Mouse (Mus musculus) ES-Bruce4 (cell line): ENCODE measurements at regions not wholly inside any gene's neighbourhood (a gene's known extent, or its start where the extent isn't known, plus 50 kb on each side); places are given as distances from the start of the nearest gene placed in this dataset.

ENCODE experiments used
- H3K27ac ChIP-seq: 2 replicates; pipeline ENCODE4 v1.5.1; 2012; ENCODE audit warnings: low read length, inconsistent platforms; ENCODE audit not compliant: insufficient read depth
- H3K27me3 ChIP-seq: 2 replicates; pipeline ENCODE4 v1.6.1; 2012; ENCODE audit warnings: mild to moderate bottlenecking, low read length, inconsistent platforms; ENCODE audit not compliant: control insufficient read depth, poor library complexity, insufficient read depth, severe bottlenecking
- H3K36me3 ChIP-seq: 2 replicates; pipeline ENCODE4 v1.6.1; 2012; ENCODE audit warnings: inconsistent platforms, mild to moderate bottlenecking, low read length, moderate library complexity; ENCODE audit not compliant: control insufficient read depth, poor library complexity, insufficient read depth, severe bottlenecking
- H3K4me1 ChIP-seq: one replicate; pipeline ENCODE4 v1.8.1; 2011; ENCODE audit warnings: low read length; ENCODE audit not compliant: control insufficient read depth, insufficient read depth
- H3K4me3 ChIP-seq: 2 replicates; pipeline ENCODE4 v1.5.1; 2011; ENCODE audit warnings: low read depth, mild to moderate bottlenecking, low read length
- H3K9ac ChIP-seq: 2 replicates; pipeline ENCODE4 v1.6.1; 2012; ENCODE audit warnings: low read depth, mild to moderate bottlenecking, inconsistent platforms; ENCODE audit not compliant: poor library complexity, severe bottlenecking
- H3K9me3 ChIP-seq: replicated peaks from 2 replicates; pipeline ENCODE4 v1.6.1; 2012; ENCODE audit warnings: mild to moderate bottlenecking, low read length, inconsistent platforms; ENCODE audit not compliant: control insufficient read depth, poor library complexity, insufficient read depth, severe bottlenecking
- CTCF ChIP-seq: IDR thresholded peaks from one replicate; pipeline ENCODE4 v1.8.1; 2011; ENCODE audit warnings: low read depth, low read length
- EP300 ChIP-seq: IDR thresholded peaks from 2 replicates; pipeline ENCODE4 v1.6.1; 2011; ENCODE audit warnings: low read depth, low read length; ENCODE audit not compliant: insufficient read depth
- POLR2A ChIP-seq: IDR thresholded peaks from one replicate; pipeline ENCODE4 v1.8.1; 2011; ENCODE audit warnings: low read length; ENCODE audit not compliant: insufficient read depth

DNA sequence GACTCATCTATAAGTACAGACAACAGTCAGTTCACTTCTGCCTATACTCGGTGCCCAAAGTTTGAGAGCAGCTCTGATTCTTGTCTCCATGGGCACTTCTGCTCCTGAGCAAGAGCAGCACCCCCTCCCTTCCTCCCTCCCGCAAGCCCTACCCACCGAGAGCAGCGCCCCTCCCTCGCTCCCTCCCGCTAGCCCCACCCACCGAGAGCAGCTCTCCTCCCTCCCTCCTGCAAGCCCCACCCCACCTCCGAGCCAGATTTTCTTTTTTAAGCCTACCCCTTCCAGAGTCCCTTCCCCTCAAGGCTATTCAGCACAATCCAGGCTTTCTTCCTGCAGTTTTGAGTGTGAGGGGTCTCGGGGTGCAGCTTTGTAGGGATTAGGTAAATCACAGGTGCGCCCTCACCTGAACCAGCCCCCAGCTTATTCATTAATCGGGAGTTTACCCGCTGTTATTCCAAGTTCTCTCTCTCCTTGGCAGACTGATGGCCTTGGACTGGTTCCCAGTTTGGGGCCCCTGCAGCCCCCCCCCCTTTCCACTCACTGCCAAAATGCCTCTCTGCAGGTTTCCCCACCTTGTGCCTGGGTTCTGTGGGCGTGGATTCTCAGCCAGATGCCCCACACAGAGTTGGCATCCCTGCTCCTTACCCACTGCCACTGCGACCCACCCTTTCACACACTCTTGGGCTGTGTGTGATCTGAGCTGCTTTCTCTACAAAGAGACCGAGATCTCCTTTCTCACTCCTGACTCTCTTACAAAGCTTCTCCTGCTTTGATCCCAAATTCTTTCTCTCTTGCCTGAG is 132.9 kb downstream of the Ly86 start:
- Histone ChIP-seq H3K9ac (0 out of 2 replicates have a peak overlapping the region, but pooled peaks have one; percentile 12), H3K9me3 (no peaks in the 10 kb centered on the region), H3K36me3 (no peaks in the 10 kb centered on the region), H3K27me3 (no peaks in the 10 kb centered on the region), H3K27ac (no peak overlapping the region), H3K4me1 (no peaks in the 10 kb centered on the region), H3K4me3 (peak overlapping the region; percentile 41; the same call in 1 of the 2 replicates)
- TF ChIP-seq EP300 (no peak), POLR2A (no peak), CTCF (no peak)

DNA sequence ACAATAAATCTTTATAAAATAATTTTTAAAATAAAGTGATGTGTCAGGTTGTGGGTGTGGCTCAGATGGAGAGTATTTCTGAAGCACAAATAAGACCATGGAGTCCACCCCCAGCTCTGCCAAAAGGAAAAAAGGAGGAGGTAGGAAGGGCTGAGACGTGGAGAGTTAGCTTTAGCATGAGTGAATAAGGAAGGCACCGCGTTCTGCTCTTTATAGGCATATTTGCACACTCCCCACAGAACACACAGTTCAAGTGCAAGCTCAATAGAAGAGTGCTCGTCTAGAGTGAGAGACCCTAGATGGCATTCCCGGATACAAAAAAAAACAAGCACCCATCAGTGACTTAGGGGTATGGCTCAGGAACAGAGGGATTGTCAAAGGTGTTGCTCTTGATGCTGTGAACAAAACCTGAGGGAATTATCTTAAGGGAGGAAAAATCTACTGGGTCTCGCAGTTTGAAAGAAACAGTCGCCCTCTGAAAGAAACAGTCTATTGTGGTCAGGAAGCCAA is 134.2 kb downstream of the Ly86 start:
- no peak overlapping the region for H3K27ac ChIP-seq
- H3K4me3 ChIP-seq = no peak overlapping the region
- TF ChIP-seq CTCF = no peak
- TF ChIP-seq POLR2A = no peak
- no peak for TF ChIP-seq EP300
- H3K9me3 ChIP-seq = no peaks in the 10 kb centered on the region
- no peak overlapping the region for H3K9ac ChIP-seq
- no peaks in the 10 kb centered on the region for H3K27me3 ChIP-seq
- H3K36me3 ChIP-seq = no peaks in the 10 kb centered on the region
- no peaks in the 10 kb centered on the region for H3K4me1 ChIP-seq

- H3K27me3 ChIP-seq = no peaks in the 10 kb centered on the region
- 0 out of 2 replicates have a peak, but pooled peaks have one; percentile 5 for TF ChIP-seq EP300
- no peak for TF ChIP-seq CTCF
- TF ChIP-seq POLR2A = no peak
These were observed 136.5 kb downstream of the Ly86 start for GRCm38 (mm10) chr13:37481514-37481913.

DNA sequence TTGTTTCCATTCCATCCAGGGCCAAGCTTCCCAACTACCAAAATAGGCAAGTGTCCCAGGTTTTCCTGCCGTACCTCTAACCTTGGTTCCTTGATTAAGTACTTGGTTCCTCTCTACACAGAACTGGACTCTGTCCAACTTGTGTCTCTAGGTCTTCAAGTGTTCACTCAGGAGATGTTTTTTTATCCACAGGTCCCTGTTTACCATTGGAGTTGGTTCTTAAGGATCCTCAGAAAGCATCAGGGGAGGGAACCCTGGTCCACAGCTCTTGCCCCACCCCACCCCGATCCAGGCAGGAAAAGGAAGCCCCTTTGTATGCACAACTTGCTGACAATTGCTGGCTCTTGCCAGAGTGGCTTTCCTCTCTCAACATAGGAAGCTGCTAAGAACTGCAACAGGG is 137.0 kb downstream of the Ly86 start:
- Histone ChIP-seq H3K4me1 (peaks cover 4% of the 10 kb centered on the region), H3K36me3 (no peaks in the 10 kb centered on the region), H3K27me3 (no peaks in the 10 kb centered on the region), H3K4me3 (no peak overlapping the region), H3K27ac (no peak overlapping the region), H3K9ac (no peak overlapping the region), H3K9me3 (no peaks in the 10 kb centered on the region)
- TF ChIP-seq EP300 = no peak
- no peak for TF ChIP-seq CTCF
- no peak for TF ChIP-seq POLR2A

More at GRCm38 (mm10) chr13:37481514-37481913, 136.5 kb downstream of the Ly86 start:
- no peak overlapping the region for H3K9ac ChIP-seq
- H3K9me3 ChIP-seq = no peaks in the 10 kb centered on the region
- no peak overlapping the region for H3K4me3 ChIP-seq
- no peaks in the 10 kb centered on the region for H3K36me3 ChIP-seq
- peaks cover 4% of the 10 kb centered on the region for H3K4me1 ChIP-seq
- no peak overlapping the region for H3K27ac ChIP-seq

GRCm38 (mm10) chr13:37482589-37482988 is 137.6 kb downstream of the Ly86 start:
- Histone ChIP-seq H3K27me3 (no peaks in the 10 kb centered on the region), H3K4me1 (peaks cover 4% of the 10 kb centered on the region), H3K9me3 (no peaks in the 10 kb centered on the region), H3K36me3 (no peaks in the 10 kb centered on the region), H3K4me3 (0 out of 2 replicates have a peak overlapping the region, but pooled peaks have one; percentile 1), H3K9ac (no peak overlapping the region), H3K27ac (no peak overlapping the region)
- TF ChIP-seq EP300 (no peak), POLR2A (no peak), CTCF (peak; percentile 37)

- Histone ChIP-seq H3K9me3 (no peaks in the 10 kb centered on the region), H3K36me3 (no peaks in the 10 kb centered on the region), H3K9ac (no peak overlapping the region), H3K4me3 (0 out of 2 replicates have a peak overlapping the region, but pooled peaks have one; percentile 1), H3K27me3 (no peaks in the 10 kb centered on the region), H3K4me1 (peaks cover 4% of the 10 kb centered on the region), H3K27ac (no peak overlapping the region)
- no peak for TF ChIP-seq POLR2A
- TF ChIP-seq CTCF = no peak
- no peak for TF ChIP-seq EP300
These were observed 138.2 kb downstream of the Ly86 start for GRCm38 (mm10) chr13:37483010-37483855.
